Mouse (Mus musculus) CH12F3 (cell line): ENCODE data around the gene Mrpl58.
"Not testable (repeated sequence)": the region's sequence is repeated elsewhere in the genome, so short reads cannot be mapped to it uniquely, and the experiment has no call there.

Source experiments
- in situ Hi-C: fragments of 300-500 bp; cut with MboI; formaldehyde crosslinking; loops from 2 replicates; pipeline ENCODE4 v1.14.3; 2020; ENCODE audit warnings: low sequenced_read_pairs

Gene Mrpl58

DNA sequence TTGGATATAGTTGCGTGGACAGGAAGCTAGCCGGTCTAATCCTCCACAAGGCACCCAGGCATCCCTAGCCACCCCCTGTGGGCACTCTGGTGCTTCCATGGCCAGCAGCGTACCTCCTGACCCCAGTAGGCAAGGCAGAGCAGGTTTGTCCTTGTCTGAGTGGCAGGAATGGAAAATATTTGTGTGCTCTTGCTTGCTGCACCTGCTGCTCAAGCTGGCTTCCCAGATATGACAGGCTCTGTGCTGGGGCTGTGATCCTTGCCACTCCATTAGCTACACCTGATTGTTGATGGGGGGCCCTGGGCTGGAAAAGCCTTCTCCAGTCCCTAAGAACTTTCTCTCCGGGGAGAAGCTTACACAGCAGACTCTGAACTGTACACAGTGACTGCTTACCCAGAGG, 49.8 kb downstream of the Mrpl58 start:
- in situ Hi-C loops: no loop called here

GRCm38 (mm10) chr11:115454822-115455221, 51.3 kb downstream of the Mrpl58 start:
- in situ Hi-C loops: not testable (repeated sequence)

GRCm38 (mm10) chr11:115455619-115456018, 52.1 kb downstream of the Mrpl58 start:
- in situ Hi-C loops: no loop called here

GRCm38 (mm10) chr11:115456182-115456581, 52.6 kb downstream of the Mrpl58 start:
- in situ Hi-C loops: no loop called here

DNA sequence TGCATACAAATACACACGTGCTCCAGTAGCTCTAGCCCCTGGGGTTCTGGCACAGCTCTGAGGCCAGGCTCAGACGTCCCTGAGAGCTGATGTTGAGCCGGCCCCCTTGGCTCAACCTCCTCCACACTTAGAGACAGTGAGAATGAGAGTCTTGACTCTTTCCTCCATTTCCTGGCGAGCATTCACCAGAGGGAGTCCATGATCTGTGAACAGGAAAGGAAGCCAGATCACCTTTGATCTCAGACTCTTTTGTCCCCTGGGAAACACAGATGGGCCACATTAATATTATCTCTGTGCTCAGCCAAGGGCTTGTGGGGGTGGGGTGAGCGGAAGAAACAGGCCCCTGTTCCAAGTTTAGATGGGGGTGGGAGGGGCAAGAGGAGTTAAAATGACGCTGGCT, 53.9 kb downstream of the Mrpl58 start:
- in situ Hi-C loops: no loop called here

GRCm38 (mm10) chr11:115460976-115461375, 57.4 kb downstream of the Mrpl58 start:
- in situ Hi-C loops: no loop called here

GRCm38 (mm10) chr11:115461846-115462242, 58.3 kb downstream of the Mrpl58 start:
- in situ Hi-C loops: no loop called here
